Mouse (Mus musculus) R1 (cell line): ENCODE data around the gene Tspan15.

Source experiments
- DNase-seq: peaks from one replicate; pipeline ENCODE4 v3.0.0-alpha.2; 2018; ENCODE audit warnings: low read depth, low spot score

Gene Tspan15

GRCm38 (mm10) chr10:62230708-62231394, at the start of gene Tspan15:
TSS of gene Tspan15 (minus strand) at chr10:62231251.
- peak; percentile 94 for DNase-seq

- DNase-seq: no peak
Observed at GRCm38 (mm10) chr10:62279671-62280070, 48.6 kb upstream of the Tspan15 start.

- DNase-seq: peak; percentile 57
Observed at GRCm38 (mm10) chr10:62279066-62279465, 48.0 kb upstream of the Tspan15 start.

- DNase-seq: no peak
Observed at GRCm38 (mm10) chr10:62277499-62278293, 46.6 kb upstream of the Tspan15 start.

- peak; percentile 85 for DNase-seq
Observed at GRCm38 (mm10) chr10:62275235-62275634, 44.2 kb upstream of the Tspan15 start.

GRCm38 (mm10) chr10:62269278-62269677, 38.2 kb upstream of the Tspan15 start:
- no peak for DNase-seq

GRCm38 (mm10) chr10:62264299-62264698, 33.2 kb upstream of the Tspan15 start:
- DNase-seq: no peak

GRCm38 (mm10) chr10:62261115-62261886, 30.2 kb upstream of the Tspan15 start:
- DNase-seq: peak; percentile 98

- no peak for DNase-seq
Observed at GRCm38 (mm10) chr10:62258298-62258697, 27.2 kb upstream of the Tspan15 start.

GRCm38 (mm10) chr10:62252496-62253235, 21.6 kb upstream of the Tspan15 start:
- DNase-seq: no peak

- DNase-seq: no peak
Observed at GRCm38 (mm10) chr10:62252000-62252488, 21.0 kb upstream of the Tspan15 start, which contains the start of gene Tacr2. TSS of gene Tacr2 (plus strand) at chr10:62252438.

- no peak for DNase-seq
Observed at GRCm38 (mm10) chr10:62247815-62248214, 16.8 kb upstream of the Tspan15 start.

GRCm38 (mm10) chr10:62247156-62247555, 16.1 kb upstream of the Tspan15 start:
- DNase-seq: no peak

GRCm38 (mm10) chr10:62244067-62244466, 13.0 kb upstream of the Tspan15 start:
- peak; percentile 42 for DNase-seq

- peak; percentile 90 for DNase-seq
Observed at GRCm38 (mm10) chr10:62242896-62243295, 11.8 kb upstream of the Tspan15 start.

- DNase-seq: peak; percentile 32
Observed at GRCm38 (mm10) chr10:62242358-62242757, 11.3 kb upstream of the Tspan15 start.

- no peak for DNase-seq
Observed at GRCm38 (mm10) chr10:62239270-62239669, 8.2 kb upstream of the Tspan15 start.

- DNase-seq: no peak
Observed at GRCm38 (mm10) chr10:62238688-62239087, 7.6 kb upstream of the Tspan15 start.

GRCm38 (mm10) chr10:62237205-62237604, 6.2 kb upstream of the Tspan15 start:
- no peak for DNase-seq

- no peak for DNase-seq
Observed at GRCm38 (mm10) chr10:62236165-62236564, 5.1 kb upstream of the Tspan15 start.

GRCm38 (mm10) chr10:62231811-62232210, 760 bp upstream of the Tspan15 start:
- DNase-seq: no peak
